Mouse (Mus musculus): ENCODE data around the gene Pqbp1. TPM values are rescaled to one million over a fixed set of nuclear protein-coding genes. Genes with fewer than 3 reads are reported as not detected.
"Not testable (repeated sequence)": the region's sequence is repeated elsewhere in the genome, so short reads cannot be mapped to it uniquely, and the experiment has no call there.

The Pqbp1 gene
- polyA plus RNA-seq, 1 experiment, result 87.9 TPM

GRCm38 (mm10) chrX:7917960-7918359, 18.9 kb upstream of the Pqbp1 start:
- H3K27me3 ChIP-seq (ENCODE audit: control insufficient read depth, insufficient read depth, low read length, poor library complexity, severe bottlenecking); H3K4me3 ChIP-seq (ENCODE audit: low read depth, low read length); H3K27ac ChIP-seq (ENCODE audit: insufficient read depth, low read length); H3K4me1 ChIP-seq (ENCODE audit: control insufficient read depth, insufficient read depth, low read length); H3K9me3 ChIP-seq (replicated peaks; ENCODE audit: control insufficient read depth, insufficient read depth, low read length, poor library complexity, severe bottlenecking); H3K9ac ChIP-seq (ENCODE audit: low read depth, poor library complexity, severe bottlenecking); H3K36me3 ChIP-seq (ENCODE audit: control insufficient read depth, insufficient read depth, low read length, poor library complexity, severe bottlenecking): not testable (repeated sequence)
- TF ChIP-seq CTCF (IDR thresholded peaks at IDR 0.05; ENCODE audit: low read depth, low read length), result peak; percentile 24

GRCm38 (mm10) chrX:7915669-7916068, 16.6 kb upstream of the Pqbp1 start:
- H3K9me3 ChIP-seq (replicated peaks; ENCODE audit: control insufficient read depth, insufficient read depth, low read length, poor library complexity, severe bottlenecking); H3K4me1 ChIP-seq (ENCODE audit: control insufficient read depth, insufficient read depth, low read length); H3K27ac ChIP-seq (ENCODE audit: insufficient read depth, low read length); H3K4me3 ChIP-seq (ENCODE audit: low read depth, low read length); H3K27me3 ChIP-seq (ENCODE audit: control insufficient read depth, insufficient read depth, low read length, poor library complexity, severe bottlenecking); H3K36me3 ChIP-seq (ENCODE audit: control insufficient read depth, insufficient read depth, low read length, poor library complexity, severe bottlenecking); H3K9ac ChIP-seq (ENCODE audit: low read depth, poor library complexity, severe bottlenecking): not testable (repeated sequence)

- H3K9ac ChIP-seq (ENCODE audit: low read depth, poor library complexity, severe bottlenecking), result no peak overlapping the region
- no peaks in the 10 kb centered on the region for H3K36me3 ChIP-seq (ENCODE audit: control insufficient read depth, insufficient read depth, low read length, poor library complexity, severe bottlenecking)
- no peak overlapping the region for H3K4me3 ChIP-seq (ENCODE audit: low read depth, low read length)
- H3K27ac ChIP-seq (ENCODE audit: insufficient read depth, low read length), result no peak overlapping the region
- H3K9me3 ChIP-seq (replicated peaks; ENCODE audit: control insufficient read depth, insufficient read depth, low read length, poor library complexity, severe bottlenecking), result no peaks in the 10 kb centered on the region
- TF ChIP-seq CTCF (IDR thresholded peaks at IDR 0.05; ENCODE audit: low read depth, low read length), result no peak
- no peak for TF ChIP-seq POLR2A (IDR thresholded peaks at IDR 0.05; ENCODE audit: insufficient read depth, low read length)
- TF ChIP-seq EP300 (IDR thresholded peaks at IDR 0.05; ENCODE audit: insufficient read depth, low read depth, low read length), result no peak
- no peaks in the 10 kb centered on the region for H3K4me1 ChIP-seq (ENCODE audit: control insufficient read depth, insufficient read depth, low read length)
- no peaks in the 10 kb centered on the region for H3K27me3 ChIP-seq (ENCODE audit: control insufficient read depth, insufficient read depth, low read length, poor library complexity, severe bottlenecking)
Measured at GRCm38 (mm10) chrX:7910473-7910872, 11.4 kb upstream of the Pqbp1 start.

- H3K4me3 ChIP-seq (ENCODE audit: low read depth, low read length); H3K9me3 ChIP-seq (replicated peaks; ENCODE audit: control insufficient read depth, insufficient read depth, low read length, poor library complexity, severe bottlenecking); H3K27me3 ChIP-seq (ENCODE audit: control insufficient read depth, insufficient read depth, low read length, poor library complexity, severe bottlenecking); H3K36me3 ChIP-seq (ENCODE audit: control insufficient read depth, insufficient read depth, low read length, poor library complexity, severe bottlenecking); H3K4me1 ChIP-seq (ENCODE audit: control insufficient read depth, insufficient read depth, low read length); H3K27ac ChIP-seq (ENCODE audit: insufficient read depth, low read length); H3K9ac ChIP-seq (ENCODE audit: low read depth, poor library complexity, severe bottlenecking): not testable (repeated sequence)
Measured at GRCm38 (mm10) chrX:7909242-7909641, 10.2 kb upstream of the Pqbp1 start, which contains the start of gene Gm10490. Gene Gm10490 (plus strand): TSS chrX:7909542.

GRCm38 (mm10) chrX:7907735-7908134, 8.7 kb upstream of the Pqbp1 start, which contains the start of gene Gm10491:
Gene Gm10491 (minus strand): TSS chrX:7907835.
- H3K4me3 ChIP-seq (ENCODE audit: low read depth, low read length), result no peak within 1 kb of the TSS
- H3K4me1 ChIP-seq (ENCODE audit: control insufficient read depth, insufficient read depth, low read length), result no peaks in the 10 kb centered on the region
- no peaks in the 10 kb centered on the region for H3K9me3 ChIP-seq (replicated peaks; ENCODE audit: control insufficient read depth, insufficient read depth, low read length, poor library complexity, severe bottlenecking)
- H3K27me3 ChIP-seq (ENCODE audit: control insufficient read depth, insufficient read depth, low read length, poor library complexity, severe bottlenecking), result no peaks in the 10 kb centered on the region
- H3K36me3 ChIP-seq (ENCODE audit: control insufficient read depth, insufficient read depth, low read length, poor library complexity, severe bottlenecking), result no peaks in the 10 kb centered on the region
- no peak within 1 kb of the TSS for H3K27ac ChIP-seq (ENCODE audit: insufficient read depth, low read length)
- H3K9ac ChIP-seq (ENCODE audit: low read depth, poor library complexity, severe bottlenecking), result no peak within 1 kb of the TSS
- TF ChIP-seq EP300 (IDR thresholded peaks at IDR 0.05; ENCODE audit: insufficient read depth, low read depth, low read length) (no peak), CTCF (IDR thresholded peaks at IDR 0.05; ENCODE audit: low read depth, low read length) (no peak), POLR2A (IDR thresholded peaks at IDR 0.05; ENCODE audit: insufficient read depth, low read length) (no peak)

- Histone ChIP-seq H3K4me3 (ENCODE audit: low read depth, low read length) (no peak overlapping the region), H3K9me3 (replicated peaks; ENCODE audit: control insufficient read depth, insufficient read depth, low read length, poor library complexity, severe bottlenecking) (no peaks in the 10 kb centered on the region), H3K9ac (ENCODE audit: low read depth, poor library complexity, severe bottlenecking) (no peak overlapping the region), H3K4me1 (ENCODE audit: control insufficient read depth, insufficient read depth, low read length) (no peaks in the 10 kb centered on the region), H3K36me3 (ENCODE audit: control insufficient read depth, insufficient read depth, low read length, poor library complexity, severe bottlenecking) (no peaks in the 10 kb centered on the region), H3K27ac (ENCODE audit: insufficient read depth, low read length) (no peak overlapping the region), H3K27me3 (ENCODE audit: control insufficient read depth, insufficient read depth, low read length, poor library complexity, severe bottlenecking) (no peaks in the 10 kb centered on the region)
- TF ChIP-seq POLR2A (IDR thresholded peaks at IDR 0.05; ENCODE audit: insufficient read depth, low read length) (no peak), CTCF (IDR thresholded peaks at IDR 0.05; ENCODE audit: low read depth, low read length) (no peak), EP300 (IDR thresholded peaks at IDR 0.05; ENCODE audit: insufficient read depth, low read depth, low read length) (no peak)
Measured at GRCm38 (mm10) chrX:7904441-7904840, 5.4 kb upstream of the Pqbp1 start.

GRCm38 (mm10) chrX:7898211-7898610, 858 bp downstream of the Pqbp1 start:
- Histone ChIP-seq H3K27ac (ENCODE audit: insufficient read depth, low read length) (no peak overlapping the region), H3K4me3 (ENCODE audit: low read depth, low read length) (peak overlapping the region; percentile 87), H3K4me1 (ENCODE audit: control insufficient read depth, insufficient read depth, low read length) (no peaks in the 10 kb centered on the region), H3K9me3 (replicated peaks; ENCODE audit: control insufficient read depth, insufficient read depth, low read length, poor library complexity, severe bottlenecking) (no peaks in the 10 kb centered on the region), H3K9ac (ENCODE audit: low read depth, poor library complexity, severe bottlenecking) (peak overlapping the region; percentile 72), H3K36me3 (ENCODE audit: control insufficient read depth, insufficient read depth, low read length, poor library complexity, severe bottlenecking) (peaks cover 6% of the 10 kb centered on the region; the same call in 1 of the 2 replicates), H3K27me3 (ENCODE audit: control insufficient read depth, insufficient read depth, low read length, poor library complexity, severe bottlenecking) (no peaks in the 10 kb centered on the region)
- TF ChIP-seq POLR2A (IDR thresholded peaks at IDR 0.05; ENCODE audit: insufficient read depth, low read length) (no peak), CTCF (IDR thresholded peaks at IDR 0.05; ENCODE audit: low read depth, low read length) (no peak), EP300 (IDR thresholded peaks at IDR 0.05; ENCODE audit: insufficient read depth, low read depth, low read length) (no peak)
